Mouse (Mus musculus) testis, adult 2 months (tissue): ENCODE data around the gene Plk5. TPM values are rescaled to one million over a fixed set of nuclear protein-coding genes. Genes with fewer than 3 reads are reported as not detected.

Experiments
- H3K27ac ChIP-seq: fragments of 200-500 bp; 2 replicates; pipeline ENCODE4 v1.5.1; 2012; ENCODE audit warnings: low read depth, low read length; ENCODE audit not compliant: control insufficient read depth, insufficient read depth
- H3K27me3 ChIP-seq: fragments of 200-500 bp; 2 replicates; pipeline ENCODE4 v1.6.1; 2012; ENCODE audit warnings: mild to moderate bottlenecking, low read length, moderate library complexity; ENCODE audit not compliant: control insufficient read depth, insufficient read depth
- H3K36me3 ChIP-seq: fragments of 200-500 bp; 2 replicates; pipeline ENCODE4 v1.6.1; 2012; ENCODE audit warnings: mild to moderate bottlenecking, low read length; ENCODE audit not compliant: control insufficient read depth, insufficient read depth
- H3K4me1 ChIP-seq: fragments of 200-500 bp; 2 replicates; pipeline ENCODE4 v1.6.1; 2012; ENCODE audit warnings: low read length; ENCODE audit not compliant: control insufficient read depth, insufficient read depth
- H3K4me3 ChIP-seq: fragments of 200-500 bp; 2 replicates; pipeline ENCODE4 v1.5.1; 2012; ENCODE audit warnings: low read depth, mild to moderate bottlenecking, low read length, moderate library complexity, mixed read lengths; ENCODE audit not compliant: control insufficient read depth
- CTCF ChIP-seq: fragments of 200-500 bp; IDR thresholded peaks from 2 replicates; pipeline ENCODE4 v1.5.1; 2012; ENCODE audit warnings: low read depth, mild to moderate bottlenecking, inconsistent platforms, low read length, moderate library complexity; ENCODE audit not compliant: control insufficient read depth, insufficient read depth, insufficient replicate concordance
- POLR2A ChIP-seq: fragments of 200-500 bp; IDR thresholded peaks from 2 replicates; pipeline ENCODE4 v1.6.1; 2012; ENCODE audit warnings: low read depth, mild to moderate bottlenecking, inconsistent platforms, low read length, moderate library complexity; ENCODE audit not compliant: control insufficient read depth
- polyA plus RNA-seq: library from polyadenylated mRNA; depleted of rRNA; stranded (reverse); fragments of >200 nt; gene quantifications from 2 replicates; pipeline ENCODE4 v1.2.3, GENCODE M21; 2012

The Plk5 gene
- polyA plus RNA-seq, 1 experiment, result 1.7 TPM

- no peak overlapping the region for H3K4me3 ChIP-seq
- no peaks in the 10 kb centered on the region for H3K36me3 ChIP-seq
- H3K27me3 ChIP-seq, result no peaks in the 10 kb centered on the region
- peaks cover 23% of the 10 kb centered on the region for H3K4me1 ChIP-seq
- no peak overlapping the region for H3K27ac ChIP-seq
- no peak for TF ChIP-seq CTCF
- no peak for TF ChIP-seq POLR2A
Measured at GRCm38 (mm10) chr10:80348981-80349380, 7.3 kb upstream of the Plk5 start.

DNA sequence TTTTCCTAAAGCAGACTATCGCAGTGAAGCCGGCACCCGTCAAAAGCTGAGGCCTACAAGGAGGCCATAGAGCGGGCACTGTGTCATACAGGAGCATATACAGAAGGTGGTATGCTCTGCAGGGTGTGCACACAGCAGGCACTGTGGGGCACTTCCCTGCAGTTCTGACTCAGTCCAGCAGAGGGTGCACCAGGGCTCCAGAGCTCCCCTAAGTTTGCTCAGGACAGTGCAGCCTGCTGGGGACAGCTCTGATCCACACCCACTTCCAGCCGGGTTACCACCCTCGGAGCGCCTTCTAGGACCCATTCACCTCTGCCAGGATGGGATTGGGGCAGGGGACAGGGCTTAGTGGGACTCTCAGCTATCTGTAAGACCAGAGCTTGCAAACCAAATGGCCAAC, 6.0 kb upstream of the Plk5 start:
- TF ChIP-seq CTCF (peak; percentile 93), POLR2A (no peak)
- no peak overlapping the region for H3K4me3 ChIP-seq
- H3K27me3 ChIP-seq, result no peaks in the 10 kb centered on the region

GRCm38 (mm10) chr10:80351896-80352295, 4.4 kb upstream of the Plk5 start:
- H3K36me3 ChIP-seq, result no peaks in the 10 kb centered on the region
- no peak overlapping the region for H3K27ac ChIP-seq

More for the DNA sequence above, 6.0 kb upstream of the Plk5 start:
- Histone ChIP-seq H3K4me1 (peaks cover 14% of the 10 kb centered on the region), H3K36me3 (no peaks in the 10 kb centered on the region), H3K27ac (no peak overlapping the region)

DNA sequence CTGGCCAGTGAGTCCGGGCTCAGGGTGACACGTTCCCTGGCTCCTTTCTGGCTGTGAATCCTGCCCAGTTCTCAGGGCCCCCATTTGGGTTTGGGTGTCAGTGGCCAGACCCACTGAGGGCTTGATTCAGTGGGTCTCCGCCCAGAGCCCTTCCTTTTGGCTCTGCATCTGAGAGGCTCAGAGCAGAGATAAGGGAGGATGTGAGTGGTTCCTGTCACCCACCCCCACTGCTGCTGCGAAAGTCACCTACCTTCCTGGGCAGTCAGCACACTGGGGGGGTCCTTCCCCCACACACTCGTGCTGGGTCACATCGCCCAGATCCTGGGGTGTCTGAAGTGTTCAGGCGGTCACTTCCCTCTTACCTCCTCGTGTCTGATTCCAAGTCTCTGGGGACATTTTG, 3.5 kb upstream of the Plk5 start:
- H3K4me3 ChIP-seq, result no peak overlapping the region
- no peaks in the 10 kb centered on the region for H3K27me3 ChIP-seq
- no peaks in the 10 kb centered on the region for H3K36me3 ChIP-seq
- no peak overlapping the region for H3K27ac ChIP-seq
- no peak for TF ChIP-seq POLR2A
- no peak for TF ChIP-seq CTCF
- H3K4me1 ChIP-seq, result peaks cover 20% of the 10 kb centered on the region

More at GRCm38 (mm10) chr10:80351896-80352295, 4.4 kb upstream of the Plk5 start:
- TF ChIP-seq CTCF (no peak), POLR2A (no peak)
- Histone ChIP-seq H3K4me1 (peaks cover 21% of the 10 kb centered on the region), H3K4me3 (no peak overlapping the region), H3K27me3 (no peaks in the 10 kb centered on the region)

- no peaks in the 10 kb centered on the region for H3K36me3 ChIP-seq
- peaks cover 19% of the 10 kb centered on the region for H3K4me1 ChIP-seq
- TF ChIP-seq CTCF (no peak), POLR2A (no peak)
- no peak overlapping the region for H3K27ac ChIP-seq
- H3K27me3 ChIP-seq, result peaks cover 2% of the 10 kb centered on the region; the same call in 1 of the 2 replicates
- no peak overlapping the region for H3K4me3 ChIP-seq
Measured at GRCm38 (mm10) chr10:80355431-80355830, 828 bp upstream of the Plk5 start.

- Histone ChIP-seq H3K27ac (no peak overlapping the region), H3K36me3 (no peaks in the 10 kb centered on the region), H3K4me1 (peaks cover 19% of the 10 kb centered on the region), H3K27me3 (peaks cover 2% of the 10 kb centered on the region; the same call in 1 of the 2 replicates), H3K4me3 (peak overlapping the region; percentile 54)
- TF ChIP-seq POLR2A, result no peak
- no peak for TF ChIP-seq CTCF
Measured at GRCm38 (mm10) chr10:80356737-80357136, 478 bp downstream of the Plk5 start.

DNA sequence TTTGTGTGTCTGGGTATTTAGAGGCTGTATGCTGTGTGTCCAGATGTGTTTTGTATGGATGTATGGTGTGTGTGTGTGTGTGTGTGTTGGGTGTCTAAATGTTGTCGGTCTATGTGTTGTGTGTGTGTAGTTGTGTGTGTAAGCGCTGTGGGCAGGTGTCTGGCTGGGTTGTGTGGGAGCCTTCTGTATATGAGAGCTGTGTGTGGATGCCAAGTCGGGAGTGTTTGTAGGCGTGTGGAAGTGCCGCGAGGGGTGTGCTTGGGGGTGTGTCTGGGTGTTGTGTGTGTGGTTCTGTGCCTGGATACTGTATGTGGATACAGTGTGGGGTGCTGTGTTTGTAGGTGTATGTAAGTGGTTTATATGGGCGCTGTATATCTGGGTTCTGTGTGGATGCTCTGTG, 1.1 kb downstream of the Plk5 start:
- H3K4me3 ChIP-seq, result no peak overlapping the region
- H3K36me3 ChIP-seq, result no peaks in the 10 kb centered on the region
- no peak overlapping the region for H3K27ac ChIP-seq
- peaks cover 2% of the 10 kb centered on the region; the same call in 1 of the 2 replicates for H3K27me3 ChIP-seq
- TF ChIP-seq CTCF (no peak), POLR2A (no peak)
- peaks cover 19% of the 10 kb centered on the region for H3K4me1 ChIP-seq
